Mouse (Mus musculus) bone marrow macrophage, adult 2 months (primary cell): Measurements from ENCODE around the gene Kcnh8. TPM values are rescaled to one million over a fixed set of nuclear protein-coding genes. Genes with fewer than 3 reads are reported as not detected.

Source experiments
- H3K27ac ChIP-seq: 2 replicates; pipeline ENCODE4 v1.5.1; 2012; ENCODE audit warnings: low read depth, low read length; ENCODE audit not compliant: insufficient read depth
- H3K4me1 ChIP-seq: 2 replicates; pipeline ENCODE4 v1.6.1; 2012; ENCODE audit warnings: low read length; ENCODE audit not compliant: control insufficient read depth, insufficient read depth
- H3K4me3 ChIP-seq: 2 replicates; pipeline ENCODE4 v1.5.1; 2012; ENCODE audit warnings: mild to moderate bottlenecking, low read length, moderate library complexity; ENCODE audit not compliant: insufficient read depth
- CTCF ChIP-seq: IDR thresholded peaks from 2 replicates; pipeline ENCODE4 v1.5.1; 2012; ENCODE audit warnings: low read depth, mild to moderate bottlenecking, low read length, moderate library complexity
- POLR2A ChIP-seq: IDR thresholded peaks from 2 replicates; pipeline ENCODE4 v1.6.1; 2012; ENCODE audit warnings: mild to moderate bottlenecking, low read depth, low read length, borderline replicate concordance
- polyA plus RNA-seq: library from polyadenylated mRNA; stranded (reverse); fragments of >200 nt; gene quantifications from 2 replicates; pipeline ENCODE4 v1.2.4, GENCODE M21; 2012; ENCODE audit not compliant: missing spikeins, insufficient read depth, insufficient read length

Kcnh8 gene
- polyA plus RNA-seq = not detected in 2 replicates

DNA sequence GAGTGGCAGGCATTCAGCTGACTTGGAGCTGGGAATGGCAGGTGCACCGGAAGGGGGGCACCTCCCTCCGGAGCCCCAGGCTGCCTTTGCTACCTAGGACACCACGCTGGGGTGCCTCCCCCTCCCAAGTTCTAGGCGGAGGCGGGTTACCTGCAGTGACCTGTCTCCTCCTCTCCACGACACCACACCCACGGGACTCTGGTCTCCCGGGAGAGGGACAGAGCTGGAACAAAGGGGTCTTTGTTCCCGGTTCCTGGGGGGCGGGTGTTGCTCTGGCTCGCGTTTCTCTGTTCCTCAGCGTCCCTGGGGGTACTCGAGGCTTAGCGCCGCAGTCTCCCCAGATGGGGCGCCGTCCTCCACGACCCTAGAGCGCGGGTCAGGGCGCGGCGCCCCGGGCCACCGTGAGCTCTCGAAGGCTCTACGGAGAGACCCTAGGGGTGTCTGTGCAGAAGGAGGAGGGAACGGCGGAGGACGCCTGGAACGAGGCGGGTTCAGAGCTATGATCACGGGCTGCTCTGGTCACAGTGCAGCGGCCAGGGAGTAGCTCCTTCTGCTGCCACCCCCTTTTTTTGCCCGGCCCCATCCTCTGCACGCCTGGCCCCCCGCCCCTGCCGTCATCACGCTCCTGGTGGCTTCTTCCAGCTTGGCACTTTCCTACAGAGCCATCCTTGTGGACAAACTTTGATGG, at the start of gene Kcnh8:
Gene Kcnh8, plus strand, starts transcription at position 617 of the 688 bp plus-strand sequence.
- Histone ChIP-seq H3K27ac (no peak within 1 kb of the TSS), H3K4me3 (no peak within 1 kb of the TSS), H3K4me1 (no peaks in the 10 kb centered on the region)
- TF ChIP-seq CTCF (no peak), POLR2A (no peak)

GRCm38 (mm10) chr17:52559961-52560720, 42.4 kb upstream of the Kcnh8 start:
- Histone ChIP-seq H3K4me1 (no peaks in the 10 kb centered on the region), H3K4me3 (no peak overlapping the region)

GRCm38 (mm10) chr17:52565467-52566155, 36.9 kb upstream of the Kcnh8 start:
- no peak overlapping the region for H3K27ac ChIP-seq
- TF ChIP-seq POLR2A (no peak), CTCF (no peak)
- H3K4me3 ChIP-seq = no peak overlapping the region
- H3K4me1 ChIP-seq = no peaks in the 10 kb centered on the region

More at GRCm38 (mm10) chr17:52559961-52560720, 42.4 kb upstream of the Kcnh8 start:
- TF ChIP-seq POLR2A = no peak
- TF ChIP-seq CTCF = 0 out of 2 replicates have a peak, but pooled peaks have one; percentile 40
- H3K27ac ChIP-seq = no peak overlapping the region

GRCm38 (mm10) chr17:52569584-52570270, 32.8 kb upstream of the Kcnh8 start:
- TF ChIP-seq POLR2A (no peak), CTCF (no peak)
- H3K4me1 ChIP-seq = no peaks in the 10 kb centered on the region
- H3K27ac ChIP-seq = no peak overlapping the region
- H3K4me3 ChIP-seq = no peak overlapping the region

DNA sequence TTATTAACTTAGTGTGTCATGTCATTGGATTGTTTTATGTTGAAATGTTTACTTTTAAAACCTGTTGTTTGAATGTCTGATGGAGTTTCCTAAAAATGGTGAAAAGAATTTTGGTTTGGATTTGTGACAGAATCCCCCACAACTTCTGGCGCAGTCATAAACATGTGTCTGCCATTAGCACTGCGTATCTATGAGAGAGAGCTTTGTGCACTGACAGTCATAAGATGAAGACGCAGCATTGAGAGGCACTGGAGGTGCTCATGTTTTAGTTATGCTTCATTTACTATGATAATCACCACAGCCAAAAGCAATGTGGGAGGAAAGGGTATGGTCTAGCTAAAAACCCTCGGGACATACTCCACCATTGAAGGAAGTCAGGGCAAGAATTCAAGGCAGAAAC, 30.3 kb upstream of the Kcnh8 start:
- H3K27ac ChIP-seq = no peak overlapping the region
- no peaks in the 10 kb centered on the region for H3K4me1 ChIP-seq
- H3K4me3 ChIP-seq = no peak overlapping the region
- TF ChIP-seq POLR2A (no peak), CTCF (no peak)

DNA sequence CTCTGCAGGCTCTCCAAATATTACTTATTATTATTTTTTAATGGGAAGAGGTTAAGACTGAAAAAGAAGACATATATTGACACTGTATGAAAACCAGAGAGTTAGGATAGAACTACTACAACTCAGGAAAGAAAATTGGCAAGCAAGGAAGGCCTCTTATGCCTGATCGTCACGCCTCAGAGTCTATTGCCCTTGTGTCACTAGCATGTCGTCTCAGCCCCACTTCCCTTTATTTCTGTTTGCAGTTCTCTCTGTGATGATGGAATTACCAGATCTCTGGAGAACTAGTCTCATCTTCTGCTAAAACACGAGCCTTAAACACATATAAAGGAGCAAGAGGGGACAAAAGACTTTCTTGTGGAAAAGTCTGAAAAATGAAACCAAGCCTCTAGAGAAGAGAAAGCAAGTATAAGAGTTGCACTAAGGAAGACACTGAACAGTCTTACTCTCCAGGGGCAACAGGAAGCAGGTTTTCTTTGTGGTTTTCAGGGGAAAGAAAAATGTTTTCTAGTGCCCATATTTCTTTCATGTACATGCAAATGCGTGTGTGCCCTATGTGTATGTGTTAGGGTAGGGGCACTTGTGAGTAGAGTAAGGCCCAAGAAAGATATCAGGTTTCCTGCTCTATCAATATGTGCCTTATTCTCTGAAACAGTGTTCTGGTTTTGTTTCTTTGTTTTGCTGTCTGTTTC, 10.9 kb upstream of the Kcnh8 start:
- H3K27ac ChIP-seq = no peak overlapping the region
- no peak for TF ChIP-seq POLR2A
- TF ChIP-seq CTCF = no peak
- no peaks in the 10 kb centered on the region for H3K4me1 ChIP-seq
- H3K4me3 ChIP-seq = no peak overlapping the region

DNA sequence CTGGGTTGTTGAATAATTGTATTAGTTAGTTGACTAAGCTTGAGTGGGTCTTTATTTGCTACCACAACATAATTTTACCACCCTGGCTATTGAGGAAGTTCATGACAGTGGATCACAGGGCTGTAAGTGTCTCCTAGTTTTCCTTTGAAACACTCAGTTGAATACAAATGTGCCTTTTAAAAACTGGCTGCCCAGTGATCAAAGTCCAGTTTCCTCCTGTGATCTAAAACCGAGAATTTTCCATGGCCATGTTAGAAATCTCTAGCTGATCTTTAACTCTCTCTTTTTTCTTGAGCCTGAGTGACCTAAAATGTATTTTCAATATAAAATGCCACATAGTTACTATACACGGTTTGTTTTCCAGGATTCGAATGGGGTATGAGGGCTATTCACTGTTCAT, 3.4 kb upstream of the Kcnh8 start:
- TF ChIP-seq POLR2A = no peak
- Histone ChIP-seq H3K4me3 (no peak overlapping the region), H3K4me1 (no peaks in the 10 kb centered on the region), H3K27ac (no peak overlapping the region)

DNA sequence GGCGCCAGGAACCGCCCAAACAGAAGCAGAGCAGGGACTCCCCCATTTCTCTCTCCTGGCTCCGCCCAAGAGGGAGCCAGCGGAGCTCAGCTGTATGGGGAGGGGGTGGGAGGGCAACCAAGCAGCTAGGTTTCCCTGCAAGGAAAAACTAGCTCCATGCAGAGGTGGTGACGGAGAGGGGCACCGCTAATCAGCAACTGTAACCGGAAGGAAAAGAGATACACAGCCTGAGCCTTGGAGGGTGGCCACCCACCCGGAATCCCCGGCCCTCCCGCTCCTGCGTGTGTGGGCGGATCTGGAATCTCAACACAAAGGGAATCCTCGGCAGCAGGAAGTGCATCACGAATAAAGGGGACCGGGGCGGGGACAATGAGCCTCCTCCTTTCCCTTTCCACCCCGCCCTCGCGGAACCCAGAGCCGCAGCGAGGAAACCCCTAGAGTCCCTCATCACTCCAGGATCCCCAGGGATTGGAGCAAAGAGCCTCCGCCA, 1.6 kb upstream of the Kcnh8 start:
- no peak for TF ChIP-seq POLR2A
- Histone ChIP-seq H3K4me1 (no peaks in the 10 kb centered on the region), H3K4me3 (peak overlapping the region; percentile 28), H3K27ac (no peak overlapping the region)

DNA sequence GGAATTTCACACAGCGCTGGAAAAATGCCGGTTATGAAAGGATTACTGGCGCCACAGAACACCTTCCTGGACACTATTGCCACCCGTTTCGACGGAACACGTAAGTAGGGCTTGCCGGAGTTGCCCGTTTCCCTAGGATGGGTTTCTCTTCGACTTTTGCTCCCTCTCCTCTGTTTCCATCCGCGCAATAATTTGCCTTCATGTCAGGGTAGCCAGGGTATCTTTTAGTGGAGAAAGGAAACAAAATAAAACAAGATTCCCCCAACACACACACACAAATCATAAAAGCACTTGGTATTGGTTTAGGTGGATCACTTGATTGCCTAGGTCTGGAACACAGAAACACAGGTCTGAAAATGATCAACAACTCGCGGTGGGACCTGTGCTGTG, 267 bp downstream of the Kcnh8 start:
- Histone ChIP-seq H3K4me1 (no peaks in the 10 kb centered on the region), H3K4me3 (no peak overlapping the region)

More for the DNA sequence above, 267 bp downstream of the Kcnh8 start:
- TF ChIP-seq CTCF = no peak
- TF ChIP-seq POLR2A = no peak
- H3K27ac ChIP-seq = no peak overlapping the region
